Mouse (Mus musculus): ENCODE measurements around the gene Krtap5-4. TPM values are rescaled to one million over a fixed set of nuclear protein-coding genes. Genes with fewer than 3 reads are reported as not detected.

Krtap5-4 gene
- polyA plus RNA-seq, 1 experiment from 2014 or later: not detected

GRCm38 (mm10) chr7:142351569-142351968 lies 48.2 kb downstream of the Krtap5-4 start:
- no peak overlapping the region for H3K9ac ChIP-seq
- ATAC-seq (ENCODE audit: low FRiP score, low read depth): no peak
- H3K4me2 ChIP-seq (replicated peaks): no peak overlapping the region
- H3K27me3 ChIP-seq (replicated peaks): no peaks in the 10 kb centered on the region
- no peaks in the 10 kb centered on the region for H3K9me3 ChIP-seq
- H3K27ac ChIP-seq: no peak overlapping the region
- H3K4me1 ChIP-seq: no peaks in the 10 kb centered on the region
- no peaks in the 10 kb centered on the region for H3K36me3 ChIP-seq
- H3K4me3 ChIP-seq: no peak overlapping the region
- 81% methylated on average over 5 of the region's 5 CpGs for WGBS

GRCm38 (mm10) chr7:142353854-142354253 lies 50.5 kb downstream of the Krtap5-4 start:
- 73% methylated on average over 5 of the region's 5 CpGs for WGBS
- no peak overlapping the region for H3K4me3 ChIP-seq
- H3K4me2 ChIP-seq (replicated peaks): no peak overlapping the region
- no peak for ATAC-seq (ENCODE audit: low FRiP score, low read depth)
- H3K36me3 ChIP-seq: no peaks in the 10 kb centered on the region
- H3K4me1 ChIP-seq: no peaks in the 10 kb centered on the region
- H3K9me3 ChIP-seq: no peaks in the 10 kb centered on the region
- no peak overlapping the region for H3K9ac ChIP-seq
- no peaks in the 10 kb centered on the region for H3K27me3 ChIP-seq (replicated peaks)
- no peak overlapping the region for H3K27ac ChIP-seq

Other genes starting within 250 kb of the Krtap5-4 start
- gene Mob2, start 242.5 kb upstream of the Krtap5-4 start, polyA plus RNA-seq (2016; fragmentation: Nextera tagmentation; extraction: Ambion mirVana): 51.3 and 52.2 TPM in 2 replicates
- 61.6 and 63.6 TPM in 2 replicates for gene Dusp8, start 207.7 kb upstream of the Krtap5-4 start, polyA plus RNA-seq (2016; fragmentation: Nextera tagmentation; extraction: Ambion mirVana)
- gene Gm45618, start 182.8 kb upstream of the Krtap5-4 start, polyA plus RNA-seq (2016; fragmentation: Nextera tagmentation; extraction: Ambion mirVana): not detected in 2 replicates
- not detected in 2 replicates for gene Gm39115, start 167.5 kb upstream of the Krtap5-4 start, polyA plus RNA-seq (2016; fragmentation: Nextera tagmentation; extraction: Ambion mirVana)
- gene Gm45337, start 158.9 kb upstream of the Krtap5-4 start, polyA plus RNA-seq (2016; fragmentation: Nextera tagmentation; extraction: Ambion mirVana): not detected in 2 replicates
- not detected in 2 replicates for gene Gm29735, start 146.4 kb upstream of the Krtap5-4 start, polyA plus RNA-seq (2016; fragmentation: Nextera tagmentation; extraction: Ambion mirVana)
- not detected in 2 replicates for gene Gm4553, start 137.8 kb upstream of the Krtap5-4 start, polyA plus RNA-seq (2016; fragmentation: Nextera tagmentation; extraction: Ambion mirVana)
- gene Krtap5-2, start 127.5 kb upstream of the Krtap5-4 start, polyA plus RNA-seq (2016; fragmentation: Nextera tagmentation; extraction: Ambion mirVana): not detected in 2 replicates
- gene Gm10153, start 113.2 kb upstream of the Krtap5-4 start, polyA plus RNA-seq (2016; fragmentation: Nextera tagmentation; extraction: Ambion mirVana): not detected in 2 replicates
- not detected in 2 replicates for gene Krtap5-3, start 102.2 kb upstream of the Krtap5-4 start, polyA plus RNA-seq (2016; fragmentation: Nextera tagmentation; extraction: Ambion mirVana)
- gene Gm7579, start 91.7 kb upstream of the Krtap5-4 start, polyA plus RNA-seq (2016; fragmentation: Nextera tagmentation; extraction: Ambion mirVana): not detected in 2 replicates
- not detected in 2 replicates for gene Krtap5-5, start 73.6 kb upstream of the Krtap5-4 start, polyA plus RNA-seq (2016; fragmentation: Nextera tagmentation; extraction: Ambion mirVana)
- gene Gm40460, start 62.5 kb upstream of the Krtap5-4 start, polyA plus RNA-seq (2016; fragmentation: Nextera tagmentation; extraction: Ambion mirVana): not detected in 2 replicates
- gene Gm2431, start 45.2 kb upstream of the Krtap5-4 start, polyA plus RNA-seq (2016; fragmentation: Nextera tagmentation; extraction: Ambion mirVana): not detected in 2 replicates
- gene Gm4559, start 29.2 kb upstream of the Krtap5-4 start, polyA plus RNA-seq (2016; fragmentation: Nextera tagmentation; extraction: Ambion mirVana): not detected in 2 replicates
- gene Krtap5-1, start 6.4 kb upstream of the Krtap5-4 start, polyA plus RNA-seq (2016; fragmentation: Nextera tagmentation; extraction: Ambion mirVana): not detected in 2 replicates
- gene Ifitm10, start 70.2 kb downstream of the Krtap5-4 start, polyA plus RNA-seq (2016; fragmentation: Nextera tagmentation; extraction: Ambion mirVana): 0.47 and 1.2 TPM in 2 replicates
- gene Gm49369, start 79.1 kb downstream of the Krtap5-4 start, polyA plus RNA-seq (2016; fragmentation: Nextera tagmentation; extraction: Ambion mirVana): 0.90 and 1.5 TPM in 2 replicates
- gene Ctsd, start 84.5 kb downstream of the Krtap5-4 start, polyA plus RNA-seq (2016; fragmentation: Nextera tagmentation; extraction: Ambion mirVana): 200 and 207 TPM in 2 replicates
- gene Syt8, start 131.3 kb downstream of the Krtap5-4 start, polyA plus RNA-seq (2016; fragmentation: Nextera tagmentation; extraction: Ambion mirVana): 0.43 TPM in 1 of 2 replicates, not detected in the other
- 3.3 and 4.6 TPM in 2 replicates for gene Tnni2, start 138.3 kb downstream of the Krtap5-4 start, polyA plus RNA-seq (2016; fragmentation: Nextera tagmentation; extraction: Ambion mirVana)
- gene Lsp1, start 157.3 kb downstream of the Krtap5-4 start, polyA plus RNA-seq (2016; fragmentation: Nextera tagmentation; extraction: Ambion mirVana): 15.6 and 18.4 TPM in 2 replicates
- 5.7 and 8.7 TPM in 2 replicates for gene Tnnt3, start 195.3 kb downstream of the Krtap5-4 start, polyA plus RNA-seq (2016; fragmentation: Nextera tagmentation; extraction: Ambion mirVana)
- 13.5 and 14.7 TPM in 2 replicates for gene Mrpl23, start 229.1 kb downstream of the Krtap5-4 start, polyA plus RNA-seq (2016; fragmentation: Nextera tagmentation; extraction: Ambion mirVana)